Mouse (Mus musculus) heart, postnatal 36 days (tissue): ENCODE measurements around the gene Rad21l. TPM values are rescaled to one million over a fixed set of nuclear protein-coding genes. Genes with fewer than 3 reads are reported as not detected.
"Not testable (repeated sequence)": the region's sequence is repeated elsewhere in the genome, so short reads cannot be mapped to it uniquely, and the experiment has no call there.

Experiments used
- DNase-seq, 2 experiments: peaks; one replicate each; pipeline ENCODE4 v3.0.0; 2021 to 2022
- intact Hi-C: fragments of 180-260 bp; cut with DNase I; formaldehyde crosslinking; loops from one replicate; pipeline ENCODE4 v1.15.1; 2025
- total RNA-seq, 2 experiments: library from RNA; stranded (reverse); gene quantifications; 2 replicates each; pipeline ENCODE4 v1.2.3; 2021

Gene Rad21l
- total RNA-seq, 2 experiments from 2014 or later = not detected

DNA sequence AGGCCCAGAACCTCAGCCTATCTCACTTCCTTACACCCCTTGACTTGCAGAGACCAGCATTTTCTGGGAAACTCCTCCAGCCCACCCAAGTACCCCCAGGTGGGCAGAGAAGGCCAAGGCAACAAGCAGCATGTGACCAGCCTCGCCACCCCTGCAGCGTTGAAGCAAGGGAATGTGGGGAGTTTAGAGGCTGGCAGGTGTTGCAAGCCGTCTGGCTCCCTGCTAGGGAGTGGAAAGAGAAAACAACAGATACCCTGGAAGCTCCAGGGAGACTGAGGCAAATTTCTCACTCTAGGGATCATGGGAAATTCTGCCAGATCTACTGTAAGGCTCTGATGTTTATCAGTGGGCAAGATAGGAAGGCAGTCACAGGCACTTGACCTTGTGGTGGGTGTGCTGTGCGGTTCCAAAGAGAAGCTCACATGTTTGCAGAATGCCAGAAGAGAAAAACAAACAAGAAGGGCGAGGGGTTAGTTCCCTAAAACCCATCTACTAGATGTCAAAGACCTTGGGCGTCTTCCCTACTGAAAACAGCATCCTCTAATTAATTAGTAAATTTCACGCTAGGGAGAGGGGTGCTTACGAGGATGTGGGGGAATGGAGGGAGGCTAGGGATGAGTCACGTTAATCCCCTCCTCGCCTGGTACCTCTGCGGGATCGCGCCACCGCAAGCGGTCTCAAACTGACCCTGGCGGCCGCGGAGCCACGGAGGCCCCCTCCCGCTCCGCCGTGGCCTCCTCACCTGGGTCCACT, 36.8 kb downstream of the Rad21l start:
- DNase-seq = no peak
- intact Hi-C loops = no loop called here

DNA sequence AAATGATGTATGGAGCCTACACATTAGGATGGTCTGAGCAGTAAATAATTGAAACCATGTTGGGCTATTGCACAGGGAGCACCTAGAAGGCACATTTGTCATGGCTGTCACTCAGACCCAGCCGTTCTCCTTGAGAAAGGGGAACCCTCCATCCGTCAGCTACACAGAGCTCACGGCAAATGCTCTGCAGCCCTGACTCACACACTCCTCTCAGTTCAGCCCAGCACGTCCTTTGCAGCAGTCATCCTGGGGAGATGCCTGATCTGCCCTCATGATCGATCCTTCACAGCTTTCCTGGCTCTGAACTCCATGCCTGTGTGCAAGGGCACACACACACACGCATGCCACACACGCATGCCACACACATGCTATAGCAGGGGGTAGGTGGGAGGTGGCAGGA, 39.0 kb downstream of the Rad21l start:
- intact Hi-C loops = no loop called here
- no peak for DNase-seq

DNA sequence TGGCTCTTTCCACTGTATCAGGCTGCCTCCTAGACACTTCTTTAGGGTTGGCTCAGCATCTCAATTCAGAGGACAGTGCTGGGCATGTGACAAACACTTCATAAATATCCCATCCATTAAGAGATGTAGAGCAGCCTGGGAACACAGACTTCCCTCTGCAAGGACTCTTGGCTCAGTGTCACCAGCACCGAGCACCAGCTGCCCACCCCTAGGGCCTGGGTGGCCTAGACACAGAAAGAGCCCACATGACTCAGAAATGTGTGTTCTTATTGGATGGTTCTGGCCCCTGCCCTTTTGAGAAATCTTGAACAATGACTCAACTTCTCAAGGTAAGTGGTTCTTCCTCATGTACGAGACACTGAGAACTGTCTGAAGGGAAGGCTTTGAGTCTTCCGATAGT, 40.3 kb downstream of the Rad21l start:
- intact Hi-C loops = no loop called here
- no peak for DNase-seq

DNA sequence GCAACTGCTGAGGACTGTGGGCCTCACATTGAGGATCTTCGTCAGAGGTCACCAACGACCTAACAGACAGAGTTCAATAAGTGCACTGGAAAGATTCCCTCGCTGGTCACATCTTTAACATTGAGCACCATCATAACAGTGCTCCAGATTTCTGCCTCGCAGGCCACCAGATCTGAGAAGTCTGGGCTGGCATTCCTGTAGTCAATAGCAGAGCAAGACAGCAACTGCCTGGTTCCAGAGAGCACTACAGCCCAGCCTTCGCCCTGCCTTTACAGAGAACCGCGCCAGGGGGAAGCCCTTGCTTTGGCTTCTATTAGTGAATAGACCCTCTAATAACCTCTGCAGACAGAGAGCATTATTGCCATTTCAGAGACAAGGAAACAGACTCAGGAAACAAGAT, 42.0 kb downstream of the Rad21l start:
- intact Hi-C loops = no loop called here
- no peak for DNase-seq

DNA sequence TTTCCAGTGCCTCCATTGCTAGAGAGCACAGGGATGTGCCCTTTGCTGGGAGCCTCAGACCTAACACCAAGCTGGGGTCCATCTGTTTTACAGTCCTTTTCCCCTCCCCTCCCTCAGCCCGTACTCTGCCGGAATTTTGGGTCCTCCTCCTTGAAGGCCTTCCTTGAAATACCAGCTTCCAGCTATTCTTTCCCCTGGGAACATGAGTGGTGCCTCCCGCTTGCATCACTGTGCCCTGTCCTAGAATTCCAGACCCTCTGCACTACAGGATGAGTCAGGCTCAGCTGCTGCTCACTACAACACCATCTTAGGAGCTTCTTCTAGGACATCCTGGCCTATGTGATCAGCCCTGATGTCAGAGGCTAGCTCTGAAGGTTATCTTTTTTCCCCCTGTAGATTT, 44.6 kb downstream of the Rad21l start:
- intact Hi-C loops = no loop called here
- no peak for DNase-seq

DNA sequence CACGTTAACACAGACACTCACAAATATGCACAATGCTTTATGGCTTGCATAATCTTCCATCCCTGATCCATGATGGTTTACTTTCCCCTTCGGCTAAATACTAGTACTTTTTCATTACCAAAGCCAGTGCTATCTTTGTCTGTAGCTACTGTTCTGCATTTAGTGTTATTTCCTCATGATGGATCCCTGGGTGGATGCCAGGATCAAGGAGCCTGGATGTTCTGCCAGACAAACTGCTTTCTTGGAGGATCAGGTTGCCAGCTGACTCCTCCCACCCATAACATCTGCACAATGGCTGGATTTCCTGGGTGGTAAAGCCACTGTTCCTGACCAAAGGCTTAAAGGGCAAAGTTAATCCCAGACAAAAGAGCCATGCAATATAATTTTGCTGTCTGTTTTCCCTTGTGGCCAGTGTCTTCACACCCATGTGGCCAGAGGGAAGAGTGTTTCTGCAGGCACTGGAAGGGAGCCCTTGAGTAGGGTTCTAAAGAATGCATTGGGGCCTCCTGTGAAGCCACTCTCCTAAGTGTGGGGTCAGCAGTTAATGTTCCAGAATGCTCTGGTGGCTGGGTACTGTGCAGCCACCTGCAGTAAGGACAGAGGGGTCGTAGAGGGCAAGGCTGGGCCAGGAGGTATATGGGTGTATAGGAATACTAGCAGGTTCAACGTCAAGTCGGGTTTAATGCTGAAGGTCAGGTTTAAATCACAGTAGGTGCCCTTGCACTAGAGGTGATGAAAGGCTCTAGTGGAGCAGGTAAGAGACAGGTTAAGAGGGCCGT, 51.6 kb downstream of the Rad21l start:
- intact Hi-C loops = no loop called here
- no peak for DNase-seq

DNA sequence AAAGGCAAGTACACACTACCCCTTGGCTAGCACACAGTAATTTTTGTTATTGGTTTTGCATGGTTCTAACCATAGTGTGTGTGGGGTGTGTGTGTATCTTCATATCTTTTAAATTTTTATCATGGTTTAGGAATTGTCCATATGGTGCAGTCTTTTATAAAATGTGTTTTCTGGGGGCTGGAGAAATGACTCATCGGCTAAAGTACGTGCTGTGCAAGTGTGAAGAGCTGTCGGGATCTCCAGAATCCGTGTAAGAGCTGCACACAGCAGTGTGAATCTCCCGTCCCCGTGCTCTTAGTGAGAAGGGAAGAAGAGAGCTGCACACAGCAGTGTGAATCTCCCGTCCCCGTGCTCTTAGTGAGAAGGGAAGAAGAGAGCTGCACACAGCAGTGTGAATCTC, 52.6 kb downstream of the Rad21l start:
- intact Hi-C loops, DNase-seq: not testable (repeated sequence)

DNA sequence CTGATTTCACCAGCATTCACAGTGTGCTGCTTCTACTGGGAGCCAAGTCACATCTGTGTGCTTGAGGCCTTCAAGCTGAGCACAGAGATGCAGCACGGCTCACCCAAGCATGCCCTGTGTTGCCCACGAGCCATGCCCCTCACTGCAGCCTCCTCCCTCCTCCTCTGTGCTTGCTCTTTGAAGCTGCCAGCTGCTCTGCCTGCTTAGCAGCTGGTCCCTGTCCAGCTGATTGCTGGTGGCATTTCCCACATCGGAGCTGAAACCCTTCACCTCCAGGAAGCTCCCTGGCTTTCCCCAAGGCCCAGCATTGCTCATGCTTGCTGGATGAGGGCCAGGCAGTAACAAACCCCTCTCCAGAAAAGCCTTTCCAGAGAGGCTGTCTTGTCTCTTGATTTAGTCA, 58.4 kb downstream of the Rad21l start:
- DNase-seq = no peak
- intact Hi-C loops = no loop called here

DNA sequence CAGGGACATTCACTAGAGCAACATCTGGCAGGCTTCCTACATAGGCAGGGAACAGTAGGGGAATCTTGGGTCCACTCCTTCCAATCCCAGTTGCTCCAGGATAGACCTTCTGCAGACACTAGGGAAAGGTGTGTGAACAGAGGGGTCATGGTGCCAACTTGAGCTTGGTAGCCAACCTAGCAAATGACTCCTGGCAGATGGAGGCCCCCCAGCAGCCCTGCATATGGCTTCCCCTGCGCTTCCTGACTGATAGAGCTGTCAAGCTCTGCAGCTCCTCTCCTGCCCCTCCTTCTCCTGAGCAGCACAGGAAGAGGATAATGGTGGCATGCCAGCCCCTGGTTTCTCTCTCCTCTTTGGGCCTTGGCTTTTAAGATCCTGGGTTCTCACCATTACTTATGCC, 59.9 kb downstream of the Rad21l start:
- intact Hi-C loops = no loop called here
- no peak for DNase-seq

DNA sequence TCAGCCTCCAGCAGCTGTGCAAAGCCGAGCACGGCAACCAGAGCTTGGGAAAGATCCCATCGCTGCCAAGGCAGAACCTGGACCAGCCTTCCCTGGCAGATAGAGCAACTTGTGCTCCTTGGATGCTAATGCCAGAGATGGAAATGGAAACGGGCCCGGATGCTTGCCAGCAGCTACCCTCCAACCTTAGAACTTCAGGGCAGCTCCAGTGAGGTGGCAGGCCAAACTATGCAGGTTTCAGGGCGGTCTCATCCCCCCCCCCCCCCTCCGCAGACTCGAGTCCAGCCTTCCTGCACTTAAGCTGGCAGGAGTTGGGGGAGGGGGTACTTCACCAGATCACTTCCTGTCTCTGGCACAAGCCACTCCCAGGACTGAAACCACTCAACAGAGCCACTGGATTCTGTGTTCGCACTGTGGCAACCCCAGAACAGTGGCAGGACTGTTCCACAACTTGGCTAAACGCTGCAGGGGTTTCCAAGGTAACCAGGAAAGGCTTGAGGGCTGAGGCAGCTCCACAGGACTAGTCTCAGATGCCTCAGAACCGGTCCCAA, 62.8 kb downstream of the Rad21l start:
- DNase-seq = no peak
- intact Hi-C loops = no loop called here

DNA sequence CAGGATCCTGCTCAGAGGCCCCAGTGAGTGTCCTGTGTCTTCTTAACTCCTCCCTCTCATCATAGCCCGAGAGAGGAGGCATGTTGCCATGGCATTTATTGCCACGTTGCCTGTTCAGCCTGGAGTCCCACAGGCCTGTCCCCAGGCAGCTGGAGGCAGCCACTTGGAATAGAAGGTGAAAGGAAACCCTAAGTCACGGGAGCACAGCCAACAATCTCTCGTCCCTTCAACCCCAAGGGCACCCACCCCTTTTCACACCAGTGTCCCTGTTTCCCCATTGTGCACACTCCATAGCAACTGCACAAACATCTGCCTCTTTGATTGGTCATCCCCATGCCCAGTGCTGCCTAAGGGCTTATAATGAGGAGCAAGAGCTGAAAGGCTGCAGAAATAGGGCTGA, 64.7 kb downstream of the Rad21l start:
- intact Hi-C loops = no loop called here
- DNase-seq = no peak

DNA sequence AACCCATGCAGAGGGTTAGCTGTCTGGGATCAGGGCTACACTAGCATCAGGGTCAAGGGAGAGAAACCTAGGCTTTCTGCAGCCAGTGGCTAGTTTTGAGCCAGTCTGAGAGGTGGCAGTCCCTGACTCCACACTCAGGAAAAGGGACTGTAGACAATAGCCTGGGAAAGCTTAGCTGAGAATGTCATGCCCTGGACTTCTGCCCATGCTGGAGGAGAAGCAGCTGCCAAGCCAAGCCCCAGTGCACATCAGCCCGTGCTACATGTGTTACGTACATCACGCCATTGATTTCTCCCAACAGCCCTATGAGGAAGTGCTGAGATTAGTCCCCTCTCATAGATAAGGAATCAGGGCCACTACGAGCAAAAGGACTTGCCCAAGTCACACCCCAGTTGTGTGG, 66.2 kb downstream of the Rad21l start:
- no peak for DNase-seq
- intact Hi-C loops = no loop called here

DNA sequence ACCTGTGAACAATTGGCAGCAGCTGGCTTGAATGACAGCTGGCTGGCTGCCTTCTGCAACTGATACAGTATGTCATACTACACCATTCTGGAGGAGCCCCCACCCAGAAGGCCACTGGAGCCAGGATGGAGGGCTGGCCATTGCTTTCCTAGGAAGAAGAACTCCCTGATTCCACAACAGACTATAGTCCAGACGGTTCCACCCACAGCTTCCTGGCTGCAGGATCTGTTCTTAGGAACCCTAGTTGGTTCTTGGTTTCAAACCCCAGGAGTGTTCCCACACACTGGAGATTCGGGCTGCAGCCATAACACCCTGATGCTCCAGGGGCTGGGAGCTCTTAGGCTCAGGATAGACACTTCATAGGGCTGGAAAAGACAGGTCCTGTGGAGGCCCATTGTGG, 70.3 kb downstream of the Rad21l start:
- intact Hi-C loops = no loop called here
- no peak for DNase-seq

Other genes with a start within 250 kb of the Rad21l start
- gene 4921509C19Rik, start 192.4 kb downstream of the Rad21l start, total RNA-seq = not detected
- 10 to 100 TPM; 79.2 to 83.6 TPM for gene Nsfl1c, start 174.4 kb downstream of the Rad21l start, total RNA-seq
- 100 to 1,000 TPM; 213 to 229 TPM for gene Fkbp1a, start 126.0 kb downstream of the Rad21l start, total RNA-seq
- 1 to 10 TPM; 2.0 TPM for gene Sdcbp2, start 95.9 kb downstream of the Rad21l start, total RNA-seq
- gene Snph, start 35.9 kb downstream of the Rad21l start, total RNA-seq = 1 to 10 TPM; 4.0 to 4.8 TPM
- gene Tmem74b, start 33.5 kb upstream of the Rad21l start, total RNA-seq = 1 to 10 TPM; 4.3 to 5.2 TPM
- 10 to 100 TPM; 21.3 to 25.6 TPM for gene Psmf1, start 75.7 kb upstream of the Rad21l start, total RNA-seq
- not detected for gene Rspo4, start 174.4 kb upstream of the Rad21l start, total RNA-seq
- under 1 TPM; 0.19 to 0.22 TPM for gene Angpt4, start 242.7 kb upstream of the Rad21l start, total RNA-seq